20 mouse cellular contexts compared by ENCODE assay signal in genomic region chr7:73433637-73434335, GRCm38 (mm10). TPM values are rescaled to one million over a fixed set of nuclear protein-coding genes. Genes with fewer than 3 reads are reported as not detected.
DNase-seq lines count a peak whose midpoint lies in the region; ATAC-seq and TF ChIP-seq lines count a peak whose summit lies in the region.
"Had no signal": no experiment of that assay in that cellular context is flagged by ENCODE, and none has a peak within 500 bp of the region (broad histone marks: within the 10 kb centered on the region; RNA-seq: fewer than 3 reads in every experiment).

No protein-coding gene starts in this region.

- no peaks in the 10 kb centered on the region for H3K4me1 ChIP-seq in forebrain, embryonic 12.5 days
- no peaks in the 10 kb centered on the region for H3K4me1 ChIP-seq in forebrain, embryonic 11.5 days (replicated peaks; ENCODE audit: control insufficient read depth, insufficient read depth, low read length)
- peaks cover 40% of the 10 kb centered on the region for H3K4me1 ChIP-seq in heart, embryonic 13.5 days
- no peaks in the 10 kb centered on the region for H3K4me1 ChIP-seq in forebrain, postnatal 0 days (ENCODE audit: insufficient read depth)
- H3K4me1 ChIP-seq: embryonic facial prominence, embryonic 13.5 days; lung, embryonic 15.5 days had no signal

- 86% methylated on average over 6 of the region's 6 CpGs for WGBS in forebrain, embryonic 12.5 days
- 89% methylated on average over 6 of the region's 6 CpGs for WGBS in forebrain, embryonic 11.5 days
- 84% methylated on average over 6 of the region's 6 CpGs for WGBS in heart, embryonic 13.5 days
- 71% methylated on average over 6 of the region's 6 CpGs for WGBS in forebrain, postnatal 0 days

- H3K36me3 ChIP-seq in forebrain, embryonic 12.5 days (replicated peaks), result peaks cover 79% of the 10 kb centered on the region
- peaks cover 31% of the 10 kb centered on the region for H3K36me3 ChIP-seq in forebrain, embryonic 11.5 days (ENCODE audit: control insufficient read depth, insufficient read depth, low read length)
- H3K36me3 ChIP-seq in heart, embryonic 13.5 days, result peaks cover 86% of the 10 kb centered on the region
- H3K36me3 ChIP-seq in forebrain, postnatal 0 days (ENCODE audit: insufficient read depth), result peaks cover 62% of the 10 kb centered on the region

- no peak for ATAC-seq in forebrain, embryonic 12.5 days (ENCODE audit: low FRiP score)
- ATAC-seq in forebrain, embryonic 11.5 days (replicated peaks; ENCODE audit: low FRiP score), result no peak
- ATAC-seq in heart, embryonic 13.5 days (ENCODE audit: extremely low read depth, insufficient number of reproducible peaks, low FRiP score, low TSS enrichment), result no peak
- peak; percentile 23; the same call in 1 of the 2 replicates for ATAC-seq in forebrain, postnatal 0 days
- no peak for ATAC-seq in erythroid progenitor cell, adult 5-6 weeks (replicated peaks; ENCODE audit: low FRiP score, poor library complexity, severe bottlenecking)
- ATAC-seq: CD4-positive, CD25-positive, alpha-beta regulatory T cell, adult 4 months; intestine, postnatal 0 days; Patski had no signal

- H3K4me3 ChIP-seq in forebrain, embryonic 12.5 days (replicated peaks), result no peak overlapping the region
- H3K4me3 ChIP-seq in forebrain, embryonic 11.5 days (ENCODE audit: low read depth, low read length), result no peak overlapping the region
- H3K4me3 ChIP-seq in heart, embryonic 13.5 days, result no peak overlapping the region
- no peak overlapping the region for H3K4me3 ChIP-seq in left cerebral cortex, adult 2 months
- no peak overlapping the region for H3K4me3 ChIP-seq in forebrain, postnatal 0 days (ENCODE audit: low read depth, low read length)
- H3K4me3 ChIP-seq: embryonic facial prominence, embryonic 13.5 days; lung, embryonic 15.5 days had no signal

- TF ChIP-seq CTCF in left cerebral cortex, adult 2 months (IDR thresholded peaks at IDR 0.05), result no peak; the same call in 1 of the 2 replicates
- peak; percentile 23; the same call in 1 of the 2 replicates for TF ChIP-seq CTCF in forebrain, postnatal 0 days (IDR thresholded peaks at IDR 0.05; ENCODE audit: low read depth)

- intact Hi-C loops in left cerebral cortex, adult 2 months (cut with DNase I), result no loop called here
- intact Hi-C loops in left cerebral cortex, postnatal 10 days (cut with DNase I), result no loop called here

- no peak overlapping the region for H3K9ac ChIP-seq in forebrain, embryonic 12.5 days
- no peak overlapping the region for H3K9ac ChIP-seq in forebrain, embryonic 11.5 days (ENCODE audit: low read length)
- no peak overlapping the region for H3K9ac ChIP-seq in heart, embryonic 13.5 days
- H3K9ac ChIP-seq in forebrain, postnatal 0 days, result no peak overlapping the region
- H3K9ac ChIP-seq: embryonic facial prominence, embryonic 13.5 days; liver, embryonic 14.5 days; lung, embryonic 15.5 days had no signal

- H3K27me3 ChIP-seq in forebrain, embryonic 12.5 days, result no peaks in the 10 kb centered on the region
- H3K27me3 ChIP-seq in forebrain, embryonic 11.5 days (ENCODE audit: control insufficient read depth, insufficient read depth, low read length), result no peaks in the 10 kb centered on the region
- H3K27me3 ChIP-seq in heart, embryonic 13.5 days (replicated peaks), result no peaks in the 10 kb centered on the region
- H3K27me3 ChIP-seq in forebrain, postnatal 0 days (ENCODE audit: insufficient read depth, low read length), result no peaks in the 10 kb centered on the region
- H3K27me3 ChIP-seq: embryonic facial prominence, embryonic 13.5 days; lung, embryonic 15.5 days; Patski had no signal

- H3K4me2 ChIP-seq in forebrain, embryonic 12.5 days, result no peak overlapping the region
- no peak overlapping the region for H3K4me2 ChIP-seq in forebrain, embryonic 11.5 days (ENCODE audit: low read depth, low read length, severe bottlenecking)
- H3K4me2 ChIP-seq in heart, embryonic 13.5 days, result no peak overlapping the region
- no peak overlapping the region for H3K4me2 ChIP-seq in forebrain, postnatal 0 days (ENCODE audit: low read depth)
- H3K4me2 ChIP-seq: embryonic facial prominence, embryonic 13.5 days; lung, embryonic 15.5 days had no signal

- DNase-seq in forebrain, embryonic 11.5 days (ENCODE audit: low spot score), result no peak
- no peak for DNase-seq in heart, adult 18-20 months
- DNase-seq in left cerebral cortex, adult 2 months (ENCODE audit: extremely low spot score in 1 of 2, low spot score in 2 of 2), result no peak
- no peak for DNase-seq in left cerebral cortex, postnatal 10 days (ENCODE audit: extremely low spot score in 1 of 2, low spot score in 2 of 2)
- DNase-seq in forebrain, postnatal 0 days, result peak; percentile 25
- DNase-seq: adrenal gland, adult 8-10 months; lung, postnatal 4 days; right cerebral cortex, adult 18-20 months had no signal

- H3K27ac ChIP-seq in forebrain, embryonic 12.5 days, result peak overlapping the region; percentile 20; the same call in 1 of the 2 replicates
- H3K27ac ChIP-seq in forebrain, embryonic 11.5 days (ENCODE audit: low read depth, low read length), result no peak overlapping the region
- H3K27ac ChIP-seq in heart, embryonic 13.5 days (replicated peaks), result peak overlapping the region; percentile 45
- H3K27ac ChIP-seq in left cerebral cortex, adult 2 months, result peak overlapping the region; percentile 33; the same call in 1 of the 2 replicates
- H3K27ac ChIP-seq in forebrain, postnatal 0 days (ENCODE audit: low read depth, low read length), result no peak overlapping the region
- H3K27ac ChIP-seq: embryonic facial prominence, embryonic 13.5 days; liver, embryonic 14.5 days; lung, embryonic 15.5 days; stomach, postnatal 0 days had no signal

- H3K9me3 ChIP-seq in forebrain, embryonic 12.5 days, result no peaks in the 10 kb centered on the region
- no peaks in the 10 kb centered on the region for H3K9me3 ChIP-seq in forebrain, embryonic 11.5 days (ENCODE audit: control insufficient read depth, low read length)
- no peaks in the 10 kb centered on the region for H3K9me3 ChIP-seq in heart, embryonic 13.5 days
- H3K9me3 ChIP-seq in forebrain, postnatal 0 days (ENCODE audit: low read length), result no peaks in the 10 kb centered on the region
- H3K9me3 ChIP-seq: embryonic facial prominence, embryonic 13.5 days; lung, embryonic 15.5 days had no signal

RNA-seq across cellular contexts. Expression of gene Rgma, which starts 58.5 kb away (rescaled TPM):
- polyA plus RNA-seq in forebrain, embryonic 12.5 days (2016; fragmentation: Nextera tagmentation; extraction: Ambion mirVana), result 37.3 and 42.3 TPM in 2 replicates
- 37.0 and 40.5 TPM in 2 replicates for polyA plus RNA-seq in forebrain, embryonic 11.5 days (2014; fragmentation: Nextera tagmentation; extraction: Ambion mirVana)
- 2.8 and 3.8 TPM in 2 replicates for polyA plus RNA-seq in heart, embryonic 13.5 days (2015; fragmentation: Nextera tagmentation; extraction: Ambion mirVana)
- 10 to 100 TPM; 34.5 to 51.1 TPM for total RNA-seq in heart, adult 18-20 months (2021)
- 10 to 100 TPM; 52.3 to 54.6 TPM for total RNA-seq in left cerebral cortex, adult 2 months (2021)
- 100 to 1,000 TPM; 151 to 153 TPM for total RNA-seq in left cerebral cortex, postnatal 10 days (2021)
- total RNA-seq in forebrain, postnatal 0 days (2014; rRNA removed), result 72.2 and 96.4 TPM in 2 replicates
- 34.1 and 39.9 TPM in 2 replicates for polyA plus RNA-seq in forebrain, postnatal 0 days (2015; fragmentation: Nextera tagmentation; extraction: Ambion mirVana)
- total RNA-seq in erythroid progenitor cell, adult 5-6 weeks (2015; ENCODE audit: low replicate concordance), result not detected in 2 replicates
- not detected in 2 replicates for total RNA-seq in erythroid progenitor cell, adult 5-6 weeks (2017; ENCODE audit: low replicate concordance)
- total RNA-seq: granulocyte monocyte progenitor cell, adult 5-6 weeks; hematopoietic stem cell, adult 5-6 weeks had no signal
- polyA plus RNA-seq: CD4-positive, CD25-positive, alpha-beta regulatory T cell, adult 4 months had no signal

Comparison
In these comparisons a context has a peak if more than half of its experiments do, and no peak if none do; other contexts are left out.
1. H3K27ac ChIP-seq: peak in forebrain, embryonic 12.5 days (single experiment), heart, embryonic 13.5 days (single experiment) and left cerebral cortex, adult 2 months (single experiment); none in forebrain, embryonic 11.5 days (single experiment) and forebrain, postnatal 0 days (single experiment).
2. RNA of gene Rgma, which starts 58.5 kb away (total RNA-seq): 151 to 153 TPM in left cerebral cortex, postnatal 10 days, 72.2 to 96.4 TPM in forebrain, postnatal 0 days, 52.3 to 54.6 TPM in left cerebral cortex, adult 2 months and 34.5 to 51.1 TPM in heart, adult 18-20 months; not detected in erythroid progenitor cell, adult 5-6 weeks; every median in the first group is over 10 times any median in the second.